Mouse (Mus musculus) heart, adult 11 months (tissue): ENCODE results near the gene 1110008P14Rik.

Source experiments
- DNase-seq: peaks from one replicate; pipeline ENCODE4 v3.0.0; 2022

Gene 1110008P14Rik

DNA sequence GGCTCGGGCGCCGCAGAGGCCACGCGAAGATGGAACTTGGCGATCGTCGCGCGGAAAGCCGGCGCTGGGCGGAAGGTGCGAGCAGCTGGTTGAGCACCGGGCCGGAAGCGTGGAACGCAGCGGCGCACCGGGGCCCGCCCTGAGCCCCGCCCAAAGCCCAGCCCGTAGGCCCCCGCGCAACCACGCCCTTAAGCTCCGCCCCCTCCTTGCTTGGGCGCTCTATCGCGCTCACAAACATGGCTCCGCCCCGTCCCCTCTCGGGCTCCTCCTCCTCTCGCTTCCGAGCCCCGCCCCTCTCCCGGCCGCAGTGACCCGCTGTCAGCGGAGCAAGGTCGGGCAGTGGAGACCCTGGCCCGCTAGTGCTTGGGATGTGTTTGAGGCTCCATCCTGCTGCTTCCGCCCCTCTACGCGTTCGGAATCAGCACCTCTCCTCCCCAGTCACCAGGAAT, at the start of gene 1110008P14Rik:
Gene 1110008P14Rik (minus strand): TSS at position 164 of the 449 bp plus-strand sequence.
- DNase-seq = peak; percentile 99

- DNase-seq = peak; percentile 99
Measured at GRCm38 (mm10) chr2:32430701-32431676, 49.3 kb upstream of the 1110008P14Rik start.

- peak; percentile 93 for DNase-seq
Measured at GRCm38 (mm10) chr2:32429215-32429891, 47.6 kb upstream of the 1110008P14Rik start.

DNA sequence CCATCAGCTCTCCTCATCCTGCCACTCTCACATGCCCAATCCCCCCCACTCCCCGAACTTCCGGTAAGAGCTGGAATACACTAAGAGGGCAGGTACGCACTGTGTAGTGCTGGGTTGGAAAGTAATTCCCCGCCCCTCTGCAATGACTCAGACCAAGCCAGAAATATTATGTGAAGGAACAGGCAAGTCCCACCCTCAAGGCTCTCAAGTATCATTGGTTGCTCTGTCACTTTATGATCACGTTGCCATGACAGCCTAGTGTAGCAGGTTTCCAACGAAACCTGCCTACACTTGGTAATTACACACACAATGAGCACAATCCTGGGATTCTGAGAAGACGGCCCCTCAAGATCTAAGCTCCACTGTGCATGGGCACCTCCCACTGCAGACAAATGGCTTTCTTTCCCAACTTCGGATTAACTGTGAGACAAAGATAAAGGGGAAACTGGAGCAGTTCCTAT, 46.6 kb upstream of the 1110008P14Rik start:
- peak; percentile 94 for DNase-seq

- no peak for DNase-seq
Measured at GRCm38 (mm10) chr2:32427720-32428119, 46.0 kb upstream of the 1110008P14Rik start.

GRCm38 (mm10) chr2:32426141-32426540, 44.4 kb upstream of the 1110008P14Rik start:
- no peak for DNase-seq

DNA sequence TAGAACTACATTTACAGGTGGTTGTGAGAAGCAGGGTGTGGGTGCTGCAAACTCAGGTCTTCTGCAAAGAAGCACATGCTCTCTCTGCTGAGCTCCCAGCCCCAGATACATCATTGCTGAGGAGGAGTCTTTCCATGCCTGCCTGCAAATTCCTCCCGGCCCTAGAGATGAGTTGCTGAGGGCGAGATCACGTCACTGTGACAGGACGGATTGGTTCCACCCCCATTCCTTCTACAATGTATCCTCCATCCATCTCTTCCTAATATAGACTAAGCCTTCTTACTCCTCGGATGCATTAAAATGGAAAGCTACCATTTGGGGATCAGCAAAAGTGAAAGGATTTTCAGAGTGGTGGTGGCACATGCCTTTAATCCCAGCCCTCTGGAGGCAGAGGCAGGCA, 43.8 kb upstream of the 1110008P14Rik start:
- no peak for DNase-seq

- no peak for DNase-seq
Measured at GRCm38 (mm10) chr2:32424796-32425195, 43.1 kb upstream of the 1110008P14Rik start.

DNA sequence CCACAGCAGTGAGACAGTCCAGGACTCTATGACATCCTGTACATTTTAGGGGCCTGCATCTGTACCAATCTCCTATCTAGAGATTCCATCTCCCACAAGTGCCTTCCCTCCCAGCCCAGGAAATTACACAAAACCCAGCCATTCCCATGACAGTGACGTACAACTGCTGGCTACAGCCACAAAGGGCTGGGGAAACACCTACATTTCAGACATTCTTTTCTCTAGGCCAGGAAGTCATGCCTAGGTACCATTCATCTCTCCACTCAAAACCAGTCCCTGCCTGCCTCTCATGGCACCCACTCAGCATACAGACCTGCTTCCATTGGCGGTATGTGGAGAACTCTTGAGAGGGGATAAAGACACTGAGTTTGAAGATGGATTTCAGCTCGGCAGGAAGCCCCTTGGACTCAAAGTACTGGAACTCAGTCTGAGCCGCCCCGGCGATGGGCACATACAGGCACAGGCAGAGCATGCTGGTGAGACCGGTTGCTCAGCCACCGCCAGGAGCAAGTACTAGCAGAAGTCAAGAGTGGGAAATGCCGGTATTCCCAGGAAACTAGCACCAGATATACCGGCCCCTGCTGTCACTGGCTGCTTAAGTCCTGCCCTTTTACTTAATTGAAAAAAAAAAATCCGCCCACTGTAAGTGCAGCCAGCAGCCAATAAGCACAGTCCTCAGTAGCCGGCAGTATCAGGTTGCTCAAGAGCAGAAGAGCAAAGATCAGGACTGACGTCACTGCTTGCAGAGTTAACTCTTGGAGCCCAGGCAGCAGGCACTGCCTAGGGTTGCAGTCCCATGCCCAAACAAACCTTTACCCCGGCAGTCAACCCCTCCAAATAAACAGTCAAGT, 42.0 kb upstream of the 1110008P14Rik start:
- peak; percentile 99 for DNase-seq

- DNase-seq = peak; percentile 93
Measured at GRCm38 (mm10) chr2:32421851-32422251, 40.1 kb upstream of the 1110008P14Rik start.

DNA sequence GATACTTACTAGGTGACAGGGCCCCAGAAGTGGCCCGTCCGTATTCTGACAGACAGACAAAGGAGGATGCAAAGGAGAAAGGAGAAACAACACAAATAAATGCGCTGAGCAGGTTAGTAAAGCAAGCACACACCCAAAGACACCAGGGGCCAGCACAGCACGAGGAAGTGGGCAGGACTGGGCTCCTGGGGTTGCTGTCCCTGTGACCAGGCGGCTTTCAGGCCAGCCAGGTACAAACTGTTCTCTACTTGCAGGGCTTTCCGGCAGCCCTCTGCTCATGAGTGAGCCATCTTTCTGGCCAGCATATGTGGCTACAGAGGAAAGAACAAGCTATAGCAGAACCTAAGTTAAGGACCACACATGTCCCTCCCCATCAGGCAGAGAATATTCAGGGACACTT, 38.9 kb upstream of the 1110008P14Rik start:
- DNase-seq = peak; percentile 94

GRCm38 (mm10) chr2:32420066-32420608, 38.4 kb upstream of the 1110008P14Rik start:
- no peak for DNase-seq

DNA sequence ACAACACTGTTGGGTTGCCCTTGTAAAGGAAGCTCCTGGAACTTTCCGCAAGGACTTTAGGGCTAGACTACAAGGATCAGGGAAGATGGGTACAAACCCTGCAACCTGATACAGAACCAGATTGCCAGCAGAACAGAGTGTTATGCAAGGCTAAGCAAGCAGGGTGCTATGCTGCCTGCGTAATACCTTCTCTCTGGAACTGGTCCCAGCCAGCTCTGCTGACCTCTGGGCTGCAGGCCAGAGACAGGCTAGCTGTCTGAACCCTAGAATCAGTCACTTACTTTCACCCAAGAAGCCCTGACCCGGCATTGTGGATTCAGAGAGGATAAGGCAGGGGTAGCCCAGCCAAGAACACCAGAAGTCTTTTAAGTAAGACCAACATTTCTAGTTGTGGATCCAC, 37.6 kb upstream of the 1110008P14Rik start:
- peak; percentile 98 for DNase-seq

DNA sequence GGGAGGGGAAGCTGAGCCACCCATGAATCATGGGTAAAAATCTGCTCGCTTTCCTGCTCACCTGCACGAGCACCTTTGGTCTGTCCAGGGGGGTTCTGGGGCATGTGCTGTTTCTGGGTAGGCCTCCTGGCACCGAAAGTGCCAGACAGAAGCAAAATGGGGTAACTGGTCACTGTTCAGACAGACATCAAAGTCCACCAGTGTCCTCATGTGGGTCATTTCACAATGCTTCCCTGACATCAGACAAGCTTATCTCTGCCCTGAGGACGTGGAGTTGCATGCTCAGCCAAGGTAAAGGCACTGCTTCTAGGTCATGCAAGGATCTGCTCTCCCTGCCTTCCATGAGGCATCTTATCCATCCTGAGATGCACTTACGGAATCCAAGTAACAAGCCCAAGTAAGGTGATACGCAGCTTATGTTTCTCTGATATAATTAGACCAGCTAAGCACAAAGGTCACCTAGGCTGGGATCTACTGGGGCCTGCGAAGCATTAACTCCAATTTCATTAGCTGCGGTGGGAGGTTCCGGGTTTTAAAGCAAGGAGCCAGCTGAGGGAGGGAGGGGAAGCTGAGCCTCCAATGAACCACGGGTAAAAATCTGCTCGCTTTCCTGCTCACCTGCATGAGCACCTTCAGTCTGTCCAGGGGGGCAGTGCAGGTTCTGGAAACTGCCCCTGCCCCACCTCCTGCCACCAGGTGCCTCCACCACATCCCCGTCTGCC, 36.9 kb upstream of the 1110008P14Rik start:
- no peak for DNase-seq

GRCm38 (mm10) chr2:32417486-32417885, 35.7 kb upstream of the 1110008P14Rik start:
- no peak for DNase-seq

GRCm38 (mm10) chr2:32416556-32416955, 34.8 kb upstream of the 1110008P14Rik start:
- peak; percentile 95 for DNase-seq

- no peak for DNase-seq
Measured at GRCm38 (mm10) chr2:32415801-32416200, 34.1 kb upstream of the 1110008P14Rik start.

DNA sequence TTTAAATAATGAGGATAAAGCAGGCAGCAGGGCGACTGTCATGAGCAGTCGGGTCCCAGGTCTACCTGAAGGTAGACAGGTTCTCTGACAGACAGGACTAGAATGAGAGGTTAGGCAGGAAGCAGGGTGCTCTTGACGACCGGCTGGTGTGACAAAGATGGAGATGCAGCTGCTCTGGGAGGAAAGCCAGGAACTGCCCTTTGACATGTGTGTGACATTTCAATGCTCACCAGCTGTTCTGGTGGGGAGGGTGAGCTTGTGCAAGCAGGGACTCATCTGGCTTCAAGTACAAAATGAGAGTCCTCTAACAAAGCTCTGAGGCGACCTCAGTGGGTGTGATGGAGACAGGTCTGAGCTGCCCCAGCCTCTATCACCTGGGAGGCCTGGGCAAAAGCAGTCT, 32.2 kb upstream of the 1110008P14Rik start:
- DNase-seq = no peak

- no peak for DNase-seq
Measured at GRCm38 (mm10) chr2:32412742-32413531, 31.2 kb upstream of the 1110008P14Rik start.

DNA sequence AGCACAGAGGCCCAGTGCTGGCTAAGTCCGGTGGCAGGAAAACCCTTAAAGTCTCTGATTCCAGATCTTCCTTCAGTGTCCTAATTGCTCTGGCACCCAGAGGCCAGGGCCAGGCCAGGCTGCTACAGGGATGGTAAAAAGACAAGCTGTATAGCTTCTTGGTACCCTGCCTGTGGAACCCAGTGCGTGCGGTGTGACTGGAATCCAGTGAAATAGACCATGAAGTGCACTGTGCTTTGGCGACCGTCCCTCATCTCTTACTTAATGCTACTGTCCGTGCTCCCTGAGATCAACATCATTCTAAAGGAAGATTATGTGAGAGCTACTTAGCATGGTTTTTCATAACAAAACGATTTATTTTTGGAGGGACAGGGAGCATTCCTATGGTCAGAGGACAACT, 29.7 kb upstream of the 1110008P14Rik start:
- no peak for DNase-seq
